11 mouse cellular contexts compared by ENCODE assay signal in the genomic region with DNA sequence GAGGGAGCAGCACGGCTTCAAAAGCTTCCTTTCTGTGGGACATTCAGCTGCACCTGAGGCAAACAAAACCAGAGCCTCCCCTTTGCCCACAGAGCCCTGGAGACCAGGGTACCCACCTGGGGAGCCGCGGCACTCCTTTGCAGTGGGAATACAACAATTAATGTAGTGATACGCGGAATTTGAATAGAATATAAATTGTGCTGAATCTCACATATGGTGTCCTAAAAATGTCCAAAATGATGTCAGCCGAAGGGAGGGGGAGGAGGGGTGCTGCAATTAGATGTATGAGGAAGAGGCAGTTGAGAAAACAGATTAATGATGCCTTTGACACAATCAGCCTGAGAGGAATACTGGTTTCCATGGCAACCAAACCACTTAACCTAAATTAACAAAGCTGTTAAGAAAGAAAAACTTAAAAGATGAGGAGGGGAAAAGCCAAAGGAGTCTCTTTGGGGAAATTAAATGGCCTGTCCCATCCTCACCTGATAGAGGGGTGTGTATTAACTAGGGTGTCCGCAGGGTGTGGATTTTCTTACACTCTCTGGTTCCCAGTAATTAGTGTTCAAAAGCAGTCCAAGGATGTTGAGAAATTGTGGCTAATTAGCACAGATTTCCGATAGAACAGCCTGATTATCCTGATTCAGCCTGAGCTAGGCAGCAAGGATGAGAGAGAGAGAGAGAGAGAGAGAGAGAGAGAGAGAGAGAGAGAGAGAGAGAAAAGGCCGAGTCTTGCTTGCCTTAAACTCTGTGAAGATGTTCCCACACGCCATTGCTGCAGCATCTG.
DNase-seq lines count a peak whose midpoint lies in the region; ATAC-seq and TF ChIP-seq lines count a peak whose summit lies in the region.
"Had no signal": no experiment of that assay in that cellular context is flagged by ENCODE, and none has a peak within 500 bp of the region (broad histone marks: within the 10 kb centered on the region; RNA-seq: fewer than 3 reads in every experiment).

No protein-coding gene starts in this region.

- peak overlapping the region; percentile 30 for H3K4me2 ChIP-seq in forebrain, embryonic 12.5 days
- no peak overlapping the region for H3K4me2 ChIP-seq in midbrain, embryonic 12.5 days (replicated peaks)

- WGBS in forebrain, embryonic 12.5 days: 19% methylated on average over 10 of the region's 10 CpGs
- 54% methylated on average over 10 of the region's 10 CpGs for WGBS in midbrain, embryonic 12.5 days
- 70% methylated on average over 10 of the region's 10 CpGs for WGBS in lung, adult 2 months

- no peak overlapping the region for H3K9ac ChIP-seq in forebrain, embryonic 12.5 days
- H3K9ac ChIP-seq in midbrain, embryonic 12.5 days (replicated peaks): no peak overlapping the region

- no peaks in the 10 kb centered on the region for H3K9me3 ChIP-seq in forebrain, embryonic 12.5 days
- no peaks in the 10 kb centered on the region for H3K9me3 ChIP-seq in midbrain, embryonic 12.5 days
- H3K9me3 ChIP-seq: limb, embryonic 10.5 days had no signal

- H3K27ac ChIP-seq in forebrain, embryonic 12.5 days: peak overlapping the region; percentile 86
- H3K27ac ChIP-seq in midbrain, embryonic 12.5 days (replicated peaks): peak overlapping the region; percentile 8; the same call in 1 of the 2 replicates
- H3K27ac ChIP-seq: limb, embryonic 10.5 days; macrophage had no signal

- peak; percentile 38 for DNase-seq in right cerebral cortex, adult 18-20 months
- DNase-seq in right cerebral cortex, postnatal 14 days: no peak
- no peak for DNase-seq in adrenal gland, adult (ENCODE audit: inconsistent age in 2 of 2, low spot score in 1 of 2)
- no peak for DNase-seq in lung, adult 2 months
- no peak for DNase-seq in T-cell, adult 2 months (ENCODE audit: low spot score)
- DNase-seq: thymus, postnatal 14 days had no signal

- H3K36me3 ChIP-seq in forebrain, embryonic 12.5 days (replicated peaks): no peaks in the 10 kb centered on the region
- H3K36me3 ChIP-seq in midbrain, embryonic 12.5 days: no peaks in the 10 kb centered on the region
- H3K36me3 ChIP-seq: limb, embryonic 10.5 days had no signal

- no peak overlapping the region for H3K4me3 ChIP-seq in forebrain, embryonic 12.5 days (replicated peaks)
- no peak overlapping the region for H3K4me3 ChIP-seq in midbrain, embryonic 12.5 days
- no peak overlapping the region for H3K4me3 ChIP-seq in lung, adult 2 months (replicated peaks; ENCODE audit: extremely low read depth, low read depth, low read length)
- H3K4me3 ChIP-seq: limb, embryonic 10.5 days had no signal

- no peak for TF ChIP-seq POLR2A in lung, adult 2 months (IDR thresholded peaks at IDR 0.05; ENCODE audit: borderline replicate concordance, extremely low read depth, low read depth, low read length)

- no peak for TF ChIP-seq CTCF in lung, adult 2 months (IDR thresholded peaks at IDR 0.05; ENCODE audit: insufficient read depth, low read length)

- peak; percentile 84 for ATAC-seq in forebrain, embryonic 12.5 days (ENCODE audit: low FRiP score)
- peak; percentile 79 for ATAC-seq in midbrain, embryonic 12.5 days (ENCODE audit: low FRiP score, low read depth)
- ATAC-seq: intestine, embryonic 16.5 days had no signal

- no peaks in the 10 kb centered on the region for H3K27me3 ChIP-seq in forebrain, embryonic 12.5 days
- no peaks in the 10 kb centered on the region for H3K27me3 ChIP-seq in midbrain, embryonic 12.5 days

- peaks cover 24% of the 10 kb centered on the region; the same call in 1 of the 2 replicates for H3K4me1 ChIP-seq in forebrain, embryonic 12.5 days
- H3K4me1 ChIP-seq in midbrain, embryonic 12.5 days: peaks cover 13% of the 10 kb centered on the region
- H3K4me1 ChIP-seq in lung, adult 2 months (ENCODE audit: control insufficient read depth, insufficient read depth, low read length): no peaks in the 10 kb centered on the region
